Mouse (Mus musculus) c-Kit-positive CD71-positive TER-119-positive erythroid progenitor cells, embryonic 14.5 days (primary cell): ENCODE measurements around the gene Zyg11b.

Experiments used
- DNase-seq: peaks from one replicate; pipeline ENCODE4 v3.0.0-alpha.2; 2013; ENCODE audit warnings: low spot score

Gene Zyg11b

DNA sequence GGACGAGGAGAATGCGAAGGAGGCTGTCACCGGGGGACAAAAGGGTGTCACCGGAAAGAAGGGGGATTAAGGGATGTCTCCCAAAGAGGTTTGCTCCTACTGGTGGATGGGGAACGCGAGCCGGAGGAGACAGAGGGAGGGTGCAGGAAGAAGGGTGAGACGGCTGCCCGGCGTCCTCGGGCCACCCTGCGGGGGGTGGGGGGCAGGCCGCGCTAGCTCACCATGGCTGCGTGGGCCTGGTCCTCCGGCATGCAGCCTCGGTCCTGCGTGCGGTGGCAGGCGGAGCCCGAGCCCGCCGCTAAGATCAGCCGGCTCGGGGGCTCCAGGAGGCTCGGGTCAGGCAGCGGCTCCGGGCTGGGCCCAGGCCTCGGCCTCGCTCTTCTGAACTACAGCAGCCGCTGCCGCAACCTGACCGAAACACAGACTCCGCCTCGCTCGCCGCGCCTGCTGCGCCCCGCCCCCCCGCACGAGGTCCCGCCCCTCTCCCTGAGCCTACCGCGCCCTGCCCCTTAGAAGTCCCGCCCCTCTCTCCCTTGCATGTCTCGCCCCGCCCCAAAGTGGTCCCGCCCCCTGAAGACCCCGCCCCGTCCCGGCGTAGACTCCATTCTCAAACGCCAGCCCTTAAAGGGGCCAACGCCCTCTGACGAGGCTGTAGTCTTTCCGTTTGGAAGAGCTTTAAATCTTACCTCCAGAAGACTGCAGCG, at the start of gene Zyg11b:
Gene Zyg11b, minus strand, starts transcription at position 427 of the 704 bp plus-strand sequence.
- peak; percentile 92 for DNase-seq

DNA sequence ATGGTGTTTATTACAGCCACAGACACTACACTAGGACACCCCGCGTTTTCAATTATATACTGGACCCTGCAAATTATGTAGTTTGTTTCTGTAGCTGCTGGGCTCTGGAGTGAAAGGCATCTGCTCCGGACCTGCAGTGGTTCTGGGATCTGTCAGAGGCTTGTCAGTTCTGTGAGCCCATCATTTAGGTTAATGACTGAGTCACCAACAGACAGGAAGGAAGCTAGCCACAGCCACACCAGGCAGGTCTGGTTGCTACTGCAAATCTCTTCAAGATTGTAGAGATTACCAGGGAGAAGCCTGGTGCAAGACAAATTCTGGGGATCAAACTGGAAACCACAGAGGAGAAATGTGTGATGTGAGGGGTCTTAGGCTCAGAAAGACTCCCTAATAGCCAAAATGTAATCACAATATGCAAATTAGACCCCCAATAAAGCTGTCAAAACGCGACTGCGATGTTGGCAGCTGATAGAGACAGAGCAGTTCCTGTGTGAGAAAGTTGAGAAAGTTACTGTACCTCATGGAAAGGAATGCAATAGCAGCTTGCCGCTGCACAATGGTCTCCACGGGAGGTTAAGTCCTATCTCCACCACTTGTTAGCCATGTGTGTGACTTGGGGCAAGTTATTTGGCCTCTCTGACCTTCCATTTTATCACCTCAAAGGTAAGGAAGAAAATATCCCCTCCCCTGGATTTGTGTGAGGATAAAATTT, 49.1 kb upstream of the Zyg11b start:
- DNase-seq: no peak

DNA sequence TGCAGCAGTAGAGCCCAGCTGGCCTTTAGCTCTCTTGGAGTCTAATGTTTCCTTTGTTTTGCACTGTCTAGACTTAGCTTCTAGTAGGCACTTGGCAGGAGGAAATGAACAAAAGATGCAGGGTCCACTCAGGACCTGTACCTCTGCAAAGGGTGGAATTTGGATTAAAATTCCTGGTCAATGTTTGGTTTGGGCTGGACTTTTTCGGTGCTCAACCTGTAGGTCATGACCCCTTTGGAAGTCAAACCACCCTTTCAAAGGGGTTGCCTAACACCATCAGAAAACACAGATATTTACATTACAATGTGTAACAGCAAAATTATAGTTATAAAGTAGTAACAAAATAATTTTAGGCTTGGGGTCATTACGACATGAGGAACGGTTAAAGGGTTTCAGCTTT, 48.2 kb upstream of the Zyg11b start:
- no peak for DNase-seq

DNA sequence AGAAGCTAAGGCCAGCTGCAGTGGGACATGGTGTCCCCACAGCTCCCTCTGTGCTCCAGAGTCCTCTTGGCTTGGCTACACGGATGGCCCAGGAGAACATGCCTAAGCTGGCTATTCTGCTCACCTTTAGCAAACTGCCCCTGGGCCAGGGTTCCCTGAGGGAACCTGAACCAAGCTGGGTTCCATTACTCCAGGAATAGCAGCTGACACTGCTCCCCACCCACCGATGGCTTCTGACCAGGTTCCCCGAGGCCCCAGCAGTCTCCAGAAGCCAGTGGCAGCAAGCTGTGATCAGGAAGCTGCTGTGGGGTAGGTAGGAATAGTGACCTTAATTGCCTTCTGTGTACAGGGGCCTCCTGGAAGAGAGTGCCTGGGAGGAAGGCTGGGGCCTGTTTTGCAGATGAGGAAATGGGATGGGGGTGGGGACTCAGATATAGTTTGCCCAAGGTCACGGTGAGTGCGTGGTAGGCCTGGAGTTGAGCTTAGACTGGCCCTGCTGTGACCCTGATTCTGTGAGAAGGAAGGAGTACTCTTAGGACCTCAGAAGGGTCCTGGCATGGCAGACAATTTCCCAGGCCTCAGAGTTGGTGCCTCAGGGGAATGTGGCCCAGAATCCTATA, 47.5 kb upstream of the Zyg11b start:
- DNase-seq: no peak

DNA sequence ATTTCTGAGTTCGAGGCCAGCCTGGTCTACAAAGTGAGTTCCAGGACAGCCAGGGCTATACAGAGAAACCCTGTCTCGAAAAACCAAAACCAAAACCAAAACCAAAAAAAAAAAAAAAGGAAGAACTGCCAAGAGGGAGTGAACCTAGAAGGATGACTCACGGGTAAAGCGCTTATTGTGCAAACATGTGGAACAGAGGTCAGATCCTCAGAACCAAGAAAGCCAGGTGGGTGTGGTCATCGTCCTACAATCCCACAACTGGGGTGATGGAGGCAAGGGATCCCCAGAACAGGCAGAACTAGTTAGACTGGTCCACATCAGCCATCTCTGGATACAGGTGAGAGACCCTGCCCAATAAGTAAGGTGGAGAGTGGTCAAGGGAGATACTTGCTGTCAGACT, 46.2 kb upstream of the Zyg11b start:
- no peak for DNase-seq

DNA sequence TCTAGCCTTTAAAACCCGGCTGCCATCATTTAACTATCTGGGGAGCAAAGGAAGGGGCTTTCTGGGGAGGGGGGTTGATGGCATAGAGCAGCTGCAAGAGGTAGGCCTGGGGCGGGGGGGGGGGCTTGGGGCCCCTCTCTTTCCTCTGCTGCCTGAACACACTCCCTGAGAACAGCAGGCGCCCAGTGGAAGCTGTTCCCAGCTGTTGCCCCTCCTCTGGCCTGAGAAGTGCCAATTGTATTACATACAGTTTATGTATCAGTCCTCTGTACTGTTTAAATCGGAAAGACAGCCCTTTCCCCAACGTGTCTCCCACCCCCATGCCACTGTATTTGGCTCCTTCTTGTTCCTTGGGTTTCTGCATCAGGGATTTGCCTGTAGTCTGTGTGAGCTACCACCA, 44.9 kb upstream of the Zyg11b start:
- DNase-seq: no peak

DNA sequence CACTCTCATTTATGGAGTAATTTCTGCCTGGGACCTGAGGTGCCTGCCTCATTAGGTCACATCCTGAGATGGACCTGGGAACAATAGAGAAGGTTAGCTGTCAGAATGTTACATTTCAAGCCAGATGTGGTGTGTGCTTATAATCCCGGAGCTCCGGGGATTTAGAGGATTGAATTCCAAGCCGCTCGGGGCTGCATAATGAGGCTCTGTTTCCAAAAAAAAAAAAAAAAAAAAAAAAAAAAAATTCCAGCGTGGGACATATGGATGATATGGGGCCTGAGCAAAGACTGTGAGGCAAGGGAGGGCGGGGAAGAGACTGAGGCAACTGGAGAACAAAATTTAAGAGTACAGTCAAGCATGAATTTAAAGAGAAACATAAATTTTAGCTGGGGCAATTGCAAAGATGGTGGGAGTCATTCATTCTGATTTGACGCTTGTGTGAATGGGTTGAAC, 43.8 kb upstream of the Zyg11b start:
- DNase-seq: no peak

DNA sequence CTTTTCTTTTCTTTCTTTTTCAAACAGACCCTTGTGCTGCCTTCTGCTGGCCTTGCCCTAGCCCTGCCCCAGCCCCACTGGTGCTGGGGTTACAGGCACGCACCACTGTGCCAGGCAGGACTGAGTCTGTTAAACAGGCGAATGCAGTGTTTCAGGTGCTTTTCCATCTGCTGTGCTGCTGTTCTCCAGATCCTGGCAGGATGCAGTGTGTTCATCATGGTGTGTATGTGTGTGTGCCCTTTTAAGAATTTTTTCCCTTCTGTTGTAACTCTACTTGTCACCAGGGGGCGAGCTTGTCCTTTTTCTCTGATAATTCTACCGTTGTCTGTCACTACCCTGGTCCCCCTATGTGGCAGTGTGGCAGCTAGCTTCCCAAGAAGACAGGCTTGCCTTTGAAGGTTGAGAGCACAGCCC, 38.4 kb upstream of the Zyg11b start:
- peak; percentile 52 for DNase-seq

DNA sequence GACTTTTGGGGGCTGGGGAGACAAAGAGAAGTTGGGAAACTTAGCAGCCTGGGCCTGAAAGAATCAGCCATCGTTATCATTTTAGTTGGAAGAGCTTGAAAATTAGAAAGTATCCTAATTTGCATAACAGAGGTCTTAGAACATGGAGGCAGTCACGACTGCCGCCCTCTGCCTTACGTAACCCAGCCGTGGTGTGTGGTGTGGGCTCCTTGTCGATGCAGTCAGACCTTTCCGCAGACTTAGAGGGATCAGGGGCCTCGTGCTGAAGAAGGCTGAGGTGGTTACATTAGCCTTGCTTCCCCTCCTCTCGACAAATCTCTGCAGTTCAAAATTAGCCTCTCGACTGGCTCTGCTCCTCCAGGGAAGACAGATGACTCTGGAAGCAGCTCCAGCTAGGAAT, 37.9 kb upstream of the Zyg11b start:
- DNase-seq: no peak

DNA sequence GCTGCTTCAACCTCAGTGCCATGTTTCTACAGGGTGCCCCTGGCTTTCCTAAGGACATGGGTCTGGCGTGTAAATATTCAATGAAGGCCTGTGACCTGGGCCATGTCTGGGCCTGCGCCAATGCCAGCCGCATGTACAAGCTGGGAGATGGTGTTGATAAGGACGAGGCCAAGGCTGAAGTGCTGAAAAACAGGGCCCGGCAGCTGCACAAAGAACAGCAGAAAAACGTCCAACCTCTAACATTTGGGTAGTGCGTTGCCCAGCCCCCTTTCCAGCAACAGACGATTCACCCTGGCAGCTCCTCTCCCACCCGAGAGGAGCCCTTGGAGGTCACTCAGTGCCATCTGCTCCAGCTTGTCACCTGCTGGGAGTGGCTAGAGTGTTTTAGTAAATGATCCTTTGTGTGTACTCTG, 37.4 kb upstream of the Zyg11b start:
- DNase-seq: no peak

DNA sequence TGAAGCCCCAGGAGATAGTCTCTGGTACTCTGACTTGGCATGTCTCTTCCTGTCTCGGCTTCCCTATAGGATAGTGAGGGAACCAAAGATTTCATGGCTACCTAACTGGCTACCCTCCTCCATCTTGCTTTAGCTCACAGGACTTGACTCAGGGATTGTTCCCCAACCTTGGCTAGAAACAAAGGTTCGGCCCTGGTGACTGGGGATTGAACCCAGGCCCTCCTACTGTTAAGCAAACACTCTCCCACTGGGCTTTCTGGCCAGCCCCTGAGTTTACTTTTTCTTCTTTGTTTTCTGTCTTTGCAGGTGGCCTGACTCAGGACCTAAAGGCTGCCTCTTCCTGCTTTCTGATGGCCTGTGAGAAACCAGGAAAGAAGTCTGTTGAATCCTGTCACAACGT, 36.9 kb upstream of the Zyg11b start:
- DNase-seq: no peak

DNA sequence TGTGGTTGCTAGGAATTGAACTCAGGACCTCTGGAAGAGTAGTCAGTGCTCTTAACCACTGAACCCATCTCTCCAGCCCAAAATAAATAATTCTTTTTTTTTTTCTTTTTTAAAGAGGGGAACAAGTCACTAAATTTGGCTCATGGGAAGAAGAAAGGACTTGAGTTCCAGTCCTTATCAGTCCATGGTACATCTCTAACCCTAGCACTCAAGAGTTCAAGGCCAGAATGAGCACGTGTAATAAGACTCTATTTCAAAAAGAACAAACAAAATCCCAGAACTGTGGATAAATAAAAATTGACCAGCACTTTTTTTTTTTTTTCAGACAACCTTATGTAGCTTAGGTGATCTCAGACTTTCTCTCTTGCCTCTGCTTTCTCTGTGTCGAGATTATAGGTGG, 35.9 kb upstream of the Zyg11b start:
- DNase-seq: no peak

DNA sequence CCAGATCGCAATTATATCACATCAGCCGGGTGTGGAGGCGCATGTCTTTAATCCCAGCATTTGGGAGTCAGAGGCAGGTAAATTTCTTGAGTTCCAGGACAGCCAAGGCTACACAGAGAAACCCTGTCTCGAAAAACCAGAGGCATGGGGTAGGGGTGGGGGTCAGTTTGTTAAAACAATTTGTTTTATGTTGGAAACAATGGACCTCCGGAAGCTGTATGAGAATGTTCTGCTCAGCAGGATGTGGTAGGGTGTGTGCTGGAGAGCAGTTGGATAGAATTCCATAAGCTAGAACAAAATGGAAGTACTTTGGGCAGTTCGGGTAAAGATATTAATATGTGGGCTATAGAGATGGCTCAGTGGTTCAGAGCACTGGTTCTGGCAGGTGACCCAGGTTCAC, 34.5 kb upstream of the Zyg11b start:
- DNase-seq: no peak

DNA sequence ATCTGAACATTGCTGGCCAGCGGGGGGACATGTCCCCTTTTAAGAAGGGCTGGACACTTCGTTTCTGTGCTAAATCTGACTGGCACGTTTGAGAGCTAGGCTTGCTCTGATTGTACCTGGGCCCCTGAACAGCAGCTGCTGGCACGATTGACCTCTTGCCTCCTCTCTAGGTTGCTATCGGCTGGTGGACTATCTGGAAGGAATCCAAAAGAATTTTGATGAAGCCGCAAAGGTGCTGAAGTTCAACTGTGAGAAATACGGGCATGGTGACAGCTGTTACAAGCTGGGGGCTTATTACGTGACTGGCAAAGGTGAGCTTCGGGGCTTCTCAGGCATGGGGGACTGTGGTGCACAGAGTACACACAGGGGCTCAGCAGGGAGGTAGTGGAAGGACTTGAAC, 31.1 kb upstream of the Zyg11b start:
- no peak for DNase-seq

DNA sequence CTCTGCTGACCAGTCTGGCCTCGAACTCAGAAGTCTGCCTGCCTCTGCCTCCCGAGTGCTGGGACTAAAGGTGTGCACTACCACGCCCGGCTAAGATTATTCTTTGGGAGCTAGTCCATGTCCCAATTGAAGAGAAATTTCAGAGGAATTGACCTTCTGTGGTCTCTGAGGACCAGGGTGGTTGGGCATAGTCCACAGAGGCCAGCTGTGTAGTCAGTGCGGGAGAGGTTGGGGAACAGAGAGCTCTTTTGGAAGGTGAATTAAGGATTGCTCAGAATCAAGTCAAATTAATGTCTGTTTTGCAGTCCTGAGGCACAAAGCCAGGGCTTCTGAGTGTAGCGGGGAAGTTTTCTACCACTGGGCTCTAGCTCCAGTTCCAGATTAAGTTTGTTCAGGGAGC, 28.9 kb upstream of the Zyg11b start:
- no peak for DNase-seq

DNA sequence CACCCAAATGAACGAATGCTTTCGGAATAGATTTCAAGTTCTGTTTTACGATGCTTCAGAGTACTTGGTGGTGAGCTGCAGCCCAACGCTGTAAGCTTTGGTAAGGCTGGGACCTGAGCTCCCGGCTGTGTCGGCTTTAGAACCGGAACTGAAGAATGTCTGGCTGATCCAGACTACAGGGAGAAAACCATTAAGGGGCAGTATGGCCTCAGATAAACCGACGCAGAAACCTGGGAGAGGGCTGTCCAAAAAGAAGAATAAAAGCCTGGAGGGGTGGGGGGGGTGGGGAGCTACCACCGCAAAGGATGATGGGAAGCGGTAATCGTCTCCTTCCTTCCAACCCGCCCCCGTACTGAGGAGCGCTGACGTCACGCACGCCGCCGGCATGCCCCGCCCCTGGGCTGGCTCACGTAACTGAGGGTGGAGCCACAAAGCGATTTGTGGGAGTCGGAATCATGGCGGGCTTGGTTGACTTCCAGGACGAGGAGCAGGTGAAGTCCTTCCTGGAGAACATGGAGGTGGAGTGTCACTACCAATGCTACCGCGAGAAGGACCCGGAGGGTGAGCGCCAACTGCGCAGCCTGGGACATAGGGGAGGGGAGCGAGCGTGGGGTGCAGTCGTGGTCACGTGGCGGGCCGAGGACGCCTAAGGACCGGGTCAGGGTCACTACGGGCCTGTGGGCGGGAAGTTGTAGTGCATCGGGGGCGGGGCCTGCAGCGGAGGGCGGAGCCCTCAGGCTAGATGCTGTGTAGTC, 27.0 kb upstream of the Zyg11b start, which contains the start of gene Coa7:
Gene Coa7, plus strand, starts transcription at position 411 of the 755 bp plus-strand sequence.
- DNase-seq: peak; percentile 96

DNA sequence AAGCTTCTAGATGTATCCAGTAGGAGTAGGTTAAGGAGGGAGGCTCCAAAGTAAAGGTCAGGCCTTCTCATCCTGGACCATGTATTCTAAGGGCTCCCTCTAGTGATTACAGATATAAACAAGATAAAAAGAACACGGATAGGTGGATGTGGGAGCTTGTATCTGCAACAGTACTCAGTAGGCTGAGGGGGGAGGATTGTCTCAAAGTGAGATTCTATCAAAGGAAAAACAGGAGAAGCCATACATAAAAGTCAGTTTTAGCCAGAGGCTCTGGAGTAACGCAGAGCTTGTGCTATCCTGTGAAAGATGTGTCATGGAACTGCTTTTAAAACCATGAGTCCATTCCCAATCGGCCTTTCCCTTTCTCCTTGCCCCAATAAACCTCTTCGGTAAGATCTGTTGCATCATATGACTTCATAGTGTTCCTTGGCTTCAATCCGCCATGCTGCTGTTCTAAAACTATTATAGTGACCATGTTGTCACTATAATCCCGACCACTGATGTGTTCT, 26.2 kb upstream of the Zyg11b start:
- DNase-seq: no peak

DNA sequence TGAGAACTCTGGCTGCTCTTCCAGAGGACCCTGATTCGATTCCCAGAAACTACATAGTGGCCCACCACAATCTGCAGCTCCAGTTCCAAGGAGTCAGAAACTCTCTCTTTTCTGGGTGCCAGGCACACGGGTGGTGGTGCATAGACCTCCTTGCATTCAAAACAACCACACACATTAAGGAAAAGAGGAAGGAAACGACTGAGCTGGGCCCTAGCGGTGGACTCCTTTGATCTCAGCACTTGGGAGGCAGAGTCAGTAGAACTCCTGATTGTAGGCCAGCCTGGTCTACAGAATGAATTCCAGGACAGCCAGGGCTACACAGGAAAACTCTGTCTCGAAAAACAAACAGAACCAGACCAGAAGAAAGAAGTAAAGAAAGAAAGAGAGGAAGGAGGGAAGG, 22.7 kb upstream of the Zyg11b start:
- DNase-seq: no peak

DNA sequence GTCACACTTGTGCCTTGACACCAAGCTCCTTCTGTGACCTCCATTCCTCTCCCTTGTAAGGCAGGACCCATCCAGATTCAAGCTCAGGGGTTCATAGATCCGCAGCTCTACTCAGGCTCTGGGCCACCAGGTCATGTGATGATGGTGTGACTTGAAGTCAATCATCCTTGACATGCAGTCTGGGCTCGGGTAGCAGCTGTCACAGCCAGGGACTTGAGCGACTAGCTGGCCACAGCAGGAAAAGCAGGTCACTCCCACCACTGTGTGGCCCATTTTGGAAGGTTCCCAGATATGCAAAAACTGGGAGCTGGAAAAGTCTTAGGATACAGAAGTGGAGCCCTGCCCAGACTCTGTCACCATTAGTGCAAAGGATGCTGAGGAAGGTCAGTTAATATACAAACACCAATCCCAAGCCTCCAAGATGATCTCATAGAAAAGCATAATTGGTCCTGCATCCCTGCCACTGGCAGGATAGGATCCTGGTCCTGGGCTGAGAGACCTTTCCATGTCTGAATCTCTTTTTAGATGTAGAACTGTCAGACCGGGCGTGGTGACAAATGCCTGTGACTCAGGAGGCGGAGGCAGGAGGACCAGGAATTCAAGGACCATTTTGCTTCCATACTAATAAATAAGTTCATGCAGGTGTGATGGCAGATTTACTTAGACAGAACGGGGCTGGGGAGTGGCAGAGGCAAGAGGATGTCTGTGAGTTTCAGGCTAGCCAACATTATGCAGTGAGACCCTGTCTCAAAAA, 19.9 kb upstream of the Zyg11b start:
- DNase-seq: no peak

DNA sequence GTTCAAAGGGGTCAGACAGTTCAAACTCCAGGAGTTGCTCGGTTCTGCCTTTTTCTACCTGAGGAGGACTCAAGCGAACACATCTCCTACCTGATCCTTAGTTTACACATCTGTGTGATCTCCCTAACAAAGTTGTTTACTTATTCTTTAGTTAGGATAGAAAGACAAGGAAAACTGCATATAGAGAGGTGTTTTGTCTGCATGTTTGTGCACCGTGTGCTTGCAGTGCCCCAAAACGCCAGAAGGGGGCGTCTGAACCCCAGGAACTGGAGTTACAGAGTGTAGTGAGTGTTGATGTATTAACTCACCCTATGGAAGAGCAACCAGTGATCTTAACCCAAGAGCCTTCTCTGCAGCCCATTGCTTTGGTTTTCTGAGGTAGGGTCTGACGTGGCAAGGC, 18.9 kb upstream of the Zyg11b start:
- no peak for DNase-seq
